Mouse (Mus musculus) urinary bladder, postnatal 14 days (tissue): Measurements from ENCODE around the gene Pygl.
"Not testable (repeated sequence)": the region's sequence is repeated elsewhere in the genome, so short reads cannot be mapped to it uniquely, and the experiment has no call there.

Experiments used
- DNase-seq: peaks from one replicate; pipeline ENCODE4 v3.0.0; 2021; ENCODE audit warnings: low spot score

The Pygl gene

GRCm38 (mm10) chr12:70227121-70227932 lies 4.0 kb downstream of the Pygl start:
- peak; percentile 87 for DNase-seq

GRCm38 (mm10) chr12:70226655-70227054 lies 4.6 kb downstream of the Pygl start:
- DNase-seq: no peak

GRCm38 (mm10) chr12:70223331-70223730 lies 8.0 kb downstream of the Pygl start:
- DNase-seq: no peak

GRCm38 (mm10) chr12:70221425-70221824 lies 9.9 kb downstream of the Pygl start:
- DNase-seq: no peak

- DNase-seq: no peak
Measured at GRCm38 (mm10) chr12:70218795-70219540, 12.3 kb downstream of the Pygl start.

GRCm38 (mm10) chr12:70216229-70216800 lies 15.0 kb downstream of the Pygl start:
- no peak for DNase-seq

- DNase-seq: no peak
Measured at GRCm38 (mm10) chr12:70214281-70214680, 17.0 kb downstream of the Pygl start.

- no peak for DNase-seq
Measured at GRCm38 (mm10) chr12:70213601-70214000, 17.7 kb downstream of the Pygl start.

- no peak for DNase-seq
Measured at GRCm38 (mm10) chr12:70212501-70212900, 18.8 kb downstream of the Pygl start.

GRCm38 (mm10) chr12:70208214-70208613 lies 23.1 kb downstream of the Pygl start:
- no peak for DNase-seq

GRCm38 (mm10) chr12:70204433-70204832 lies 26.9 kb downstream of the Pygl start:
- DNase-seq: no peak

- no peak for DNase-seq
Measured at GRCm38 (mm10) chr12:70201926-70202529, 29.3 kb downstream of the Pygl start.

- no peak for DNase-seq
Measured at GRCm38 (mm10) chr12:70196341-70196740, 34.9 kb downstream of the Pygl start.

- no peak for DNase-seq
Measured at GRCm38 (mm10) chr12:70195426-70195825, 35.9 kb downstream of the Pygl start.

GRCm38 (mm10) chr12:70192267-70192727 lies 39.0 kb downstream of the Pygl start:
- no peak for DNase-seq

GRCm38 (mm10) chr12:70184173-70184783 lies 47.0 kb downstream of the Pygl start:
- DNase-seq: no peak

- DNase-seq: not testable (repeated sequence)
Measured at GRCm38 (mm10) chr12:70183507-70183906, 47.8 kb downstream of the Pygl start.

- no peak for DNase-seq
Measured at GRCm38 (mm10) chr12:70169969-70170368, 61.3 kb downstream of the Pygl start.

- DNase-seq: no peak
Measured at GRCm38 (mm10) chr12:70167950-70168349, 63.3 kb downstream of the Pygl start.

GRCm38 (mm10) chr12:70164741-70165140 lies 66.5 kb downstream of the Pygl start:
- no peak for DNase-seq

GRCm38 (mm10) chr12:70161057-70161456 lies 70.2 kb downstream of the Pygl start:
- DNase-seq: no peak
